Mouse (Mus musculus): ENCODE results near the gene Zfp385c. TPM values are rescaled to one million over a fixed set of nuclear protein-coding genes. Genes with fewer than 3 reads are reported as not detected.
"Not testable (repeated sequence)": the region's sequence is repeated elsewhere in the genome, so short reads cannot be mapped to it uniquely, and the experiment has no call there.

Zfp385c gene
- polyA plus RNA-seq, 1 experiment from 2014 or later, result 0.20 TPM

DNA sequence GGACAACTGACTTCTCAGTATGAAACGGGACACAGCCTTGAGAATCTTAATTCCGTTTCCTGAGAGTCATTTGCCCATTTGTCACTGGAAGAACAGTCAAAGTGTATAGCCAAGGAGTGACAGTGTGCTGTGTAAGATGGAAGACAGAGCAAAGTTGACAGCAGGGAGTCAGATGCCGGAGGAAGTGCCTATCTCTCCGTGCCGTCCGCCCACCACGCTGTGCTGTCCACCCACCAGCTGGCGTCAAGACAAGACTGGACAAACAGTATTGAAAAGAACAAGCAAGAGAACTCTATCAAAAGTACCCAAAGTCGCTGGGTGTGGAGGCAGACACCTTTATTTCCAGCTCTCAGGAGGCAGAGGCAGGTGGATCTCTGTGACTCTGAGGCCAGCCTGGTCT, 89.1 kb downstream of the Zfp385c start:
- no peaks in the 10 kb centered on the region for H3K27me3 ChIP-seq (replicated peaks)
- H3K9me3 ChIP-seq, result no peaks in the 10 kb centered on the region
- ATAC-seq (ENCODE audit: low FRiP score, low read depth), result no peak
- no peak overlapping the region for H3K4me3 ChIP-seq
- H3K4me1 ChIP-seq, result peaks cover 3% of the 10 kb centered on the region; the same call in 1 of the 2 replicates
- 91% methylated on average over 9 of the region's 9 CpGs for WGBS
- peaks cover 37% of the 10 kb centered on the region for H3K36me3 ChIP-seq
- no peak overlapping the region for H3K27ac ChIP-seq
- no peak overlapping the region for H3K4me2 ChIP-seq (replicated peaks)
- H3K9ac ChIP-seq, result no peak overlapping the region

GRCm38 (mm10) chr11:100601372-100601771, 90.9 kb downstream of the Zfp385c start:
- H3K27ac ChIP-seq, result no peak overlapping the region
- no peak overlapping the region for H3K4me3 ChIP-seq
- no peak overlapping the region for H3K4me2 ChIP-seq (replicated peaks)
- 96% methylated on average over 3 of the region's 3 CpGs for WGBS
- H3K27me3 ChIP-seq (replicated peaks), result no peaks in the 10 kb centered on the region
- H3K9ac ChIP-seq, result no peak overlapping the region
- H3K36me3 ChIP-seq, result peaks cover 52% of the 10 kb centered on the region
- H3K9me3 ChIP-seq, result no peaks in the 10 kb centered on the region
- H3K4me1 ChIP-seq, result peaks cover 3% of the 10 kb centered on the region; the same call in 1 of the 2 replicates
- no peak for ATAC-seq (ENCODE audit: low FRiP score, low read depth)

- Histone ChIP-seq H3K4me2 (replicated peaks) (no peak overlapping the region), H3K27me3 (replicated peaks) (no peaks in the 10 kb centered on the region), H3K9ac (no peak overlapping the region), H3K27ac (no peak overlapping the region), H3K4me3 (no peak overlapping the region), H3K4me1 (no peaks in the 10 kb centered on the region), H3K9me3 (no peaks in the 10 kb centered on the region), H3K36me3 (peaks cover 71% of the 10 kb centered on the region)
- WGBS, result 92% methylated on average over 4 of the region's 4 CpGs
- no peak for ATAC-seq (ENCODE audit: low FRiP score, low read depth)
Measured at GRCm38 (mm10) chr11:100598074-100598473, 94.2 kb downstream of the Zfp385c start.

GRCm38 (mm10) chr11:100595533-100595932, 96.7 kb downstream of the Zfp385c start:
- Histone ChIP-seq H3K9ac (no peak overlapping the region), H3K4me2 (replicated peaks) (no peak overlapping the region), H3K27me3 (replicated peaks) (no peaks in the 10 kb centered on the region), H3K9me3 (no peaks in the 10 kb centered on the region), H3K4me3 (no peak overlapping the region), H3K27ac (no peak overlapping the region), H3K4me1 (no peaks in the 10 kb centered on the region), H3K36me3 (peaks cover 85% of the 10 kb centered on the region)
- no peak for ATAC-seq (ENCODE audit: low FRiP score, low read depth)
- WGBS, result 87% methylated on average over 4 of the region's 4 CpGs

DNA sequence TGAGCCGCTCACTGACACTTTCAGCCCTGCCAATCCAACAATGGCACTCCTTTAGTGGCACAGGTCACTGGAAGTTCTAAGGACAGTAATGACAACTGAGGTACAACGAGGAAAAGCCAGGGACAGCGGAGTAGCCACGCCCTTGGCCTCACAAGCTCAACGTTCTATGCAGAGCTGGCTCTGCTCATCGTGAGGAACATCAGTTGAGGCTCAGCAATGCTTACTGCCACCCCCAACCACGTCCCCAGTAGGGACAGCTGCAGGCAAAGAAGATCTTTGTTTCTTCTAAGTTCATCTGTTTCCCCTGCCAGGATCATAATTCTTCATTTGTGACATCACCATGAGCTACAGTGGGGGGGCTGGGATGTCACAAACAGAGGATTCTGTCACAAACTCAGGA, 97.6 kb downstream of the Zfp385c start:
- ATAC-seq (ENCODE audit: low FRiP score, low read depth), result no peak
- H3K9me3 ChIP-seq, result no peaks in the 10 kb centered on the region
- H3K36me3 ChIP-seq, result peaks cover 84% of the 10 kb centered on the region
- H3K27ac ChIP-seq, result no peak overlapping the region
- no peak overlapping the region for H3K9ac ChIP-seq
- H3K4me1 ChIP-seq, result no peaks in the 10 kb centered on the region
- H3K27me3 ChIP-seq (replicated peaks), result no peaks in the 10 kb centered on the region
- H3K4me2 ChIP-seq (replicated peaks), result no peak overlapping the region
- no peak overlapping the region for H3K4me3 ChIP-seq
- WGBS, result 87% methylated on average over 7 of the region's 7 CpGs

GRCm38 (mm10) chr11:100592346-100593046, 99.8 kb downstream of the Zfp385c start:
- no peak overlapping the region for H3K4me2 ChIP-seq (replicated peaks)
- no peaks in the 10 kb centered on the region for H3K4me1 ChIP-seq
- no peak for ATAC-seq (ENCODE audit: low FRiP score, low read depth)
- H3K9ac ChIP-seq, result no peak overlapping the region
- no peaks in the 10 kb centered on the region for H3K27me3 ChIP-seq (replicated peaks)
- no peak overlapping the region for H3K27ac ChIP-seq
- H3K4me3 ChIP-seq, result no peak overlapping the region
- WGBS, result 95% methylated on average over 11 of the region's 11 CpGs
- no peaks in the 10 kb centered on the region for H3K9me3 ChIP-seq
- H3K36me3 ChIP-seq, result peaks cover 82% of the 10 kb centered on the region

- Histone ChIP-seq H3K27me3 (replicated peaks) (no peaks in the 10 kb centered on the region), H3K4me1 (no peaks in the 10 kb centered on the region), H3K4me2 (replicated peaks) (no peak overlapping the region), H3K9me3 (no peaks in the 10 kb centered on the region), H3K36me3 (peaks cover 95% of the 10 kb centered on the region), H3K27ac (no peak overlapping the region), H3K4me3 (no peak overlapping the region), H3K9ac (no peak overlapping the region)
- 91% methylated on average over 2 of the region's 2 CpGs for WGBS
- ATAC-seq (ENCODE audit: low FRiP score, low read depth), result no peak
Measured at GRCm38 (mm10) chr11:100588462-100588861, 103.8 kb downstream of the Zfp385c start.

DNA sequence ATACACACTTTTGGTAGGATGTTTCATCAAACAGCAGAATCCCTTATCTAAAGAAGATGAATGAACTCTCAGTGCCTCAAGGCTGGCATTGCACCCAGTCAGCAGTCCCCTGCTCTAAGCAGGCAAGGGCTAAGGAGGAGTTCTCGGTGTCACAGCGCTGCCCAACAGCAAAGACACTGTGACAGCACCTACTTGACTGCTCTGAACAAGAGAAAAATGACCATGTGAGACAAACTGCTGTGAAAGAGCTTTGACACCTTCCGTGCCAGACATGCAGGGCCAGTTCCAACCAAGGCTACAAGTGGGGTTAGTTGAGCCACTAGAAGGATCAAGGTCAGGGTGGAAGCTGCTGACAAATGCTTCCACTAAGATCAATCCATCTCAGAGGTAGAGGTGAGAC, 107.1 kb downstream of the Zfp385c start:
- Histone ChIP-seq H3K4me2 (replicated peaks) (no peak overlapping the region), H3K9me3 (no peaks in the 10 kb centered on the region), H3K4me3 (no peak overlapping the region), H3K27ac (no peak overlapping the region), H3K9ac (no peak overlapping the region), H3K27me3 (replicated peaks) (no peaks in the 10 kb centered on the region), H3K4me1 (no peaks in the 10 kb centered on the region), H3K36me3 (peaks cover 99% of the 10 kb centered on the region)
- 96% methylated on average over 3 of the region's 3 CpGs for WGBS
- no peak for ATAC-seq (ENCODE audit: low FRiP score, low read depth)

DNA sequence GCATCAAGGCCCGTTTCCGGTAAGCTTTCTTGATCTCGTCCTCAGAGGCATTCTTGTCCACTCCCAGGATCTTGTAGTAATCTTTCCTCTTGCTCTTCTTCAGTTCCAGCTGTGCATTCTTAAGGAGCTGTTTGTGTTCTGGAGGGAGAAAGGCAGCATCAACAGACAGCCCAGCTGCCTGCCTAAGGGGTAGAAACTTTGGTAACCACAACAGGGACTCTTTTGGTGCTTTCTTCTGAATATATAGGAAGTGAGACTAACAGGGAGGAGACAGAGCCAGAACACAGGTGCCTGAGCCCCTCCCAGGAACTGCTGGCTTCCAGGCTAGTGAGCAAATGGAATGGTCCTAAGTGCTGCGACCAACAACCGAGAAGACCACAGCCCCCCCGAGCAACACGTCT, 107.7 kb downstream of the Zfp385c start:
- 87% methylated on average over 7 of the region's 7 CpGs for WGBS
- no peak for ATAC-seq (ENCODE audit: low FRiP score, low read depth)
- peaks cover 99% of the 10 kb centered on the region for H3K36me3 ChIP-seq

GRCm38 (mm10) chr11:100582836-100583235, 109.4 kb downstream of the Zfp385c start:
- H3K4me2 ChIP-seq (replicated peaks), result no peak overlapping the region
- 91% methylated on average over 2 of the region's 2 CpGs for WGBS
- peaks cover 92% of the 10 kb centered on the region for H3K36me3 ChIP-seq
- no peaks in the 10 kb centered on the region for H3K9me3 ChIP-seq
- H3K27ac ChIP-seq, result no peak overlapping the region
- ATAC-seq (ENCODE audit: low FRiP score, low read depth), result no peak
- no peaks in the 10 kb centered on the region for H3K27me3 ChIP-seq (replicated peaks)
- no peaks in the 10 kb centered on the region for H3K4me1 ChIP-seq
- H3K4me3 ChIP-seq, result no peak overlapping the region
- H3K9ac ChIP-seq, result no peak overlapping the region

More for the DNA sequence above, 107.7 kb downstream of the Zfp385c start:
- Histone ChIP-seq H3K4me3 (no peak overlapping the region), H3K9ac (no peak overlapping the region), H3K27me3 (replicated peaks) (no peaks in the 10 kb centered on the region), H3K27ac (no peak overlapping the region), H3K9me3 (no peaks in the 10 kb centered on the region), H3K4me2 (replicated peaks) (no peak overlapping the region), H3K4me1 (no peaks in the 10 kb centered on the region)

DNA sequence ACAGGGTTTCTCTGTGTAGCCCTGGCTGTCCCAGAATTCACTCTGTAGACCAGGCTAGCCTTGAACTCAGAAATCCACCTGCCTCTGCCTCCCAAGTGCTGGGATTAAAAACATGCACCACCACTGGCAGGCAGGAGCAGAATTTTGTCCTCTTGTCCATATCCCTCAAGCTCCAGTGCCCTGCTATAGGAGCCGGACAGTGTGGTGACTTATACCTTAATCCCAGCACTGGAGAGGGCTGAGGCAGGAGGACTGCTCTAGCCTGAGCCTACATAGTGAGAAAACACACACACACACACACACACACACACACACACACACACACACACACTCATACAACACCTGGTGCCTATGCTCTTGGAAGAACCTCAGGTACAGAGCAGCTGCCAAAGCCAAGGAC, 109.8 kb downstream of the Zfp385c start:
- H3K9me3 ChIP-seq; H3K27ac ChIP-seq; ATAC-seq (ENCODE audit: low FRiP score, low read depth); H3K4me2 ChIP-seq (replicated peaks); H3K27me3 ChIP-seq (replicated peaks); H3K4me1 ChIP-seq; H3K9ac ChIP-seq; H3K4me3 ChIP-seq: not testable (repeated sequence)
- peaks cover 88% of the 10 kb centered on the region for H3K36me3 ChIP-seq
- WGBS, result 96% methylated on average over 1 of the region's 1 CpGs

DNA sequence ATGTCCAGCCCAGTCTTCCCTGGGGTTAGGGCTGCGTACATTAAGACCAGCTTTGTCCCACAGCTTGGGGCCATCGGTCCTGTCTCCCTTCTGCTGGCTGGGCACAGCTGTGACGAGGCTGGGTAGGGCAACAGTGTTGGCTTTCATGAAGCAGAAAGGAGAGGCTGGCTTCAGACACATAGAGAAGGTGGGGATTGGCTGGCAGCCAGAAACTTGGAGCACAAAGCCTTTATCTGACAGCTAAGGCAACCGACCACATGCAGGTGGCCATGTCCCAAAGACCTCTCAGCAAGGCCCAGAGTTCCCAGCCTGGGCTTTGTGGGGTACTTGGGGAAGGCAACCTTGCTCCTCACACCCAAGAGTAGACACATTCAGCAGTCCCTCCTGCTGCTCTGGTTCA, 110.5 kb downstream of the Zfp385c start:
- Histone ChIP-seq H3K9me3 (no peaks in the 10 kb centered on the region), H3K36me3 (peaks cover 82% of the 10 kb centered on the region), H3K4me2 (replicated peaks) (no peak overlapping the region), H3K9ac (no peak overlapping the region), H3K4me3 (no peak overlapping the region), H3K4me1 (no peaks in the 10 kb centered on the region), H3K27ac (no peak overlapping the region), H3K27me3 (replicated peaks) (no peaks in the 10 kb centered on the region)
- 79% methylated on average over 4 of the region's 4 CpGs for WGBS
- ATAC-seq (ENCODE audit: low FRiP score, low read depth), result no peak

DNA sequence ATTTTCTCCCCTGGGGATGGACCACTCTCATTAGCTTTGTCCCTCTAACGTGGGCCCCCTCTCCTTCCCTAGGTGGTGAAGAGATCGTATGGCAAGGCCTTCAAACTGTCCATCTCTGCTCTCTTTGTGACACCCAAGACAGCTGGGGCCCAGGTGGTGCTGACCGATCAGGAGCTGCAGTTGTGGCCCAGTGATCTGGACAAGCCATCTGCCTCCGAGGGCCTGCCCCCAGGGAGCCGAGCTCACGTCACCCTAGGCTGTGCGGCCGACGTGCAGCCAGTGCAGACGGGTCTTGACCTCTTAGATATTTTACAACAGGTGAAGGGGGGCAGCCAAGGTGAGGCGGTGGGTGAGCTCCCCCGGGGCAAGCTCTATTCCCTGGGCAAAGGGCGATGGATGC, 112.0 kb downstream of the Zfp385c start:
- H3K36me3 ChIP-seq, result peaks cover 67% of the 10 kb centered on the region

More for the DNA sequence above, 112.0 kb downstream of the Zfp385c start:
- H3K27ac ChIP-seq, result no peak overlapping the region
- H3K4me3 ChIP-seq, result no peak overlapping the region
- H3K9ac ChIP-seq, result no peak overlapping the region
- H3K27me3 ChIP-seq (replicated peaks), result no peaks in the 10 kb centered on the region
- no peak overlapping the region for H3K4me2 ChIP-seq (replicated peaks)
- ATAC-seq (ENCODE audit: low FRiP score, low read depth), result no peak
- 90% methylated on average over 13 of the region's 13 CpGs for WGBS
- peaks cover 9% of the 10 kb centered on the region for H3K4me1 ChIP-seq
- H3K9me3 ChIP-seq, result no peaks in the 10 kb centered on the region

All from neural tube, embryonic 12.5 days (tissue).